Mouse (Mus musculus) cerebellum, adult 18-20 months (tissue): ENCODE data around the gene Pnpo.
A peak's percentile ranks its signal among the peaks of the same experiment; 100 is the strongest.

ENCODE experiments used
- DNase-seq, 2 experiments: peaks; one replicate each; pipeline ENCODE4 v3.0.0; 2021

Gene Pnpo

GRCm38 (mm10) chr11:96935872-96936650 lies 7.7 kb downstream of the Pnpo start:
- no peak for DNase-seq

- no peak for DNase-seq
Observed at GRCm38 (mm10) chr11:96934921-96935356, 8.8 kb downstream of the Pnpo start.

- DNase-seq, result no peak
Observed at GRCm38 (mm10) chr11:96933562-96934276, 10.1 kb downstream of the Pnpo start.

- no peak for DNase-seq
Observed at GRCm38 (mm10) chr11:96931327-96932062, 12.3 kb downstream of the Pnpo start.

GRCm38 (mm10) chr11:96929766-96930331 lies 13.9 kb downstream of the Pnpo start:
- no peak for DNase-seq

GRCm38 (mm10) chr11:96929096-96929765 lies 14.6 kb downstream of the Pnpo start:
- no peak for DNase-seq

- DNase-seq, result no peak
Observed at GRCm38 (mm10) chr11:96928691-96929090, 15.1 kb downstream of the Pnpo start.

GRCm38 (mm10) chr11:96928088-96928487 lies 15.7 kb downstream of the Pnpo start, which contains the start of gene Prr15l:
Gene Prr15l (plus strand): TSS chr11:96928104.
- DNase-seq, result no peak

- DNase-seq, result no peak
Observed at GRCm38 (mm10) chr11:96926587-96926986, 17.2 kb downstream of the Pnpo start.

- no peak for DNase-seq
Observed at GRCm38 (mm10) chr11:96925469-96926148, 18.2 kb downstream of the Pnpo start.

- no peak for DNase-seq
Observed at GRCm38 (mm10) chr11:96924861-96925260, 18.9 kb downstream of the Pnpo start.

GRCm38 (mm10) chr11:96919003-96919402 lies 24.8 kb downstream of the Pnpo start:
- no peak for DNase-seq

GRCm38 (mm10) chr11:96917415-96917814 lies 26.4 kb downstream of the Pnpo start:
- no peak for DNase-seq

GRCm38 (mm10) chr11:96916885-96917396 lies 26.8 kb downstream of the Pnpo start:
- DNase-seq, result no peak

GRCm38 (mm10) chr11:96916044-96916884 lies 27.5 kb downstream of the Pnpo start, which contains the start of gene Cdk5rap3:
Gene Cdk5rap3 (minus strand): TSS chr11:96916496.
- DNase-seq, result peak; percentile 98 to 99

GRCm38 (mm10) chr11:96912682-96913081 lies 31.1 kb downstream of the Pnpo start:
- no peak for DNase-seq

GRCm38 (mm10) chr11:96910003-96910402 lies 33.8 kb downstream of the Pnpo start:
- peak; percentile 84 to 85 for DNase-seq

GRCm38 (mm10) chr11:96908594-96908993 lies 35.2 kb downstream of the Pnpo start:
- DNase-seq, result no peak

GRCm38 (mm10) chr11:96906431-96907161 lies 37.2 kb downstream of the Pnpo start:
- no peak for DNase-seq
